Mouse (Mus musculus): Measurements from ENCODE around the gene Fos.
"Not testable (repeated sequence)": the region's sequence is repeated elsewhere in the genome, so short reads cannot be mapped to it uniquely, and the experiment has no call there.

The Fos gene

GRCm38 (mm10) chr12:85524859-85525495 lies 51.3 kb downstream of the Fos start:
- DNase-seq = not testable (repeated sequence)

All from kidney, adult 11 months (tissue).